Mouse (Mus musculus): ENCODE measurements around the gene Thada. TPM values are rescaled to one million over a fixed set of nuclear protein-coding genes. Genes with fewer than 3 reads are reported as not detected.

Gene Thada
- polyA plus RNA-seq, 2 experiments: 9.1 to 9.7 TPM

GRCm38 (mm10) chr17:84195003-84195395 is 271.0 kb downstream of the Thada start:
- ATAC-seq (ENCODE audit: low FRiP score, low read depth) (no peak), DNase-seq (ENCODE audit: low spot score) (no peak)
- Histone ChIP-seq H3K27me3 (ENCODE audit: control insufficient read depth, insufficient read depth, low read length) (no peaks in the 10 kb centered on the region), H3K9ac (ENCODE audit: low read depth, low read length, severe bottlenecking) (no peak overlapping the region), H3K36me3 (ENCODE audit: control insufficient read depth, insufficient read depth, low read length) (0 out of 2 replicates have a peak, but pooled peaks cover 11% of the 10 kb centered on the region), H3K4me1 (ENCODE audit: control insufficient read depth, insufficient read depth, low read length) (0 out of 2 replicates have a peak, but pooled peaks cover 10% of the 10 kb centered on the region), H3K4me2 (replicated peaks; ENCODE audit: low read depth, low read length, severe bottlenecking) (no peak overlapping the region), H3K4me3 (replicated peaks; ENCODE audit: low read length) (no peak overlapping the region), H3K9me3 (ENCODE audit: control insufficient read depth, low read length) (no peaks in the 10 kb centered on the region), H3K27ac (replicated peaks; ENCODE audit: low read depth, low read length) (no peak overlapping the region)
- 57% methylated on average over 4 of the region's 4 CpGs for WGBS
- TF ChIP-seq POLR2A (IDR thresholded peaks at IDR 0.05; ENCODE audit: borderline replicate concordance, extremely low read depth, insufficient read depth, insufficient read length): no peak

GRCm38 (mm10) chr17:84194282-84195002 is 271.6 kb downstream of the Thada start:
- no peaks in the 10 kb centered on the region for H3K27me3 ChIP-seq (ENCODE audit: control insufficient read depth, insufficient read depth, low read length)
- H3K36me3 ChIP-seq (ENCODE audit: control insufficient read depth, insufficient read depth, low read length): 0 out of 2 replicates have a peak, but pooled peaks cover 11% of the 10 kb centered on the region
- no peak overlapping the region for H3K9ac ChIP-seq (ENCODE audit: low read depth, low read length, severe bottlenecking)
- no peak overlapping the region; the same call in 1 of the 2 replicates for H3K27ac ChIP-seq (replicated peaks; ENCODE audit: low read depth, low read length)
- H3K4me2 ChIP-seq (replicated peaks; ENCODE audit: low read depth, low read length, severe bottlenecking): no peak overlapping the region
- 78% methylated on average over 4 of the region's 4 CpGs for WGBS
- H3K4me1 ChIP-seq (ENCODE audit: control insufficient read depth, insufficient read depth, low read length): peaks cover 14% of the 10 kb centered on the region
- no peak for TF ChIP-seq POLR2A (IDR thresholded peaks at IDR 0.05; ENCODE audit: borderline replicate concordance, extremely low read depth, insufficient read depth, insufficient read length)
- no peaks in the 10 kb centered on the region for H3K9me3 ChIP-seq (ENCODE audit: control insufficient read depth, low read length)
- DNase-seq (ENCODE audit: low spot score) (no peak), ATAC-seq (ENCODE audit: low FRiP score, low read depth) (no peak)
- no peak overlapping the region for H3K4me3 ChIP-seq (replicated peaks; ENCODE audit: low read length)

GRCm38 (mm10) chr17:84193411-84193810 is 272.6 kb downstream of the Thada start:
- 90% methylated on average over 9 of the region's 9 CpGs for WGBS
- no peak for TF ChIP-seq POLR2A (IDR thresholded peaks at IDR 0.05; ENCODE audit: borderline replicate concordance, extremely low read depth, insufficient read depth, insufficient read length)
- ATAC-seq (ENCODE audit: low FRiP score, low read depth) (no peak), DNase-seq (ENCODE audit: low spot score) (no peak)
- peaks cover 24% of the 10 kb centered on the region for H3K4me1 ChIP-seq (ENCODE audit: control insufficient read depth, insufficient read depth, low read length)
- H3K9me3 ChIP-seq (ENCODE audit: control insufficient read depth, low read length): no peaks in the 10 kb centered on the region
- no peak overlapping the region for H3K27ac ChIP-seq (replicated peaks; ENCODE audit: low read depth, low read length)
- 0 out of 2 replicates have a peak, but pooled peaks cover 11% of the 10 kb centered on the region for H3K36me3 ChIP-seq (ENCODE audit: control insufficient read depth, insufficient read depth, low read length)
- H3K4me3 ChIP-seq (replicated peaks; ENCODE audit: low read length): no peak overlapping the region
- H3K9ac ChIP-seq (ENCODE audit: low read depth, low read length, severe bottlenecking): no peak overlapping the region
- no peak overlapping the region for H3K4me2 ChIP-seq (replicated peaks; ENCODE audit: low read depth, low read length, severe bottlenecking)
- H3K27me3 ChIP-seq (ENCODE audit: control insufficient read depth, insufficient read depth, low read length): no peaks in the 10 kb centered on the region

GRCm38 (mm10) chr17:84191946-84192345 is 274.1 kb downstream of the Thada start:
- no peak for TF ChIP-seq POLR2A (IDR thresholded peaks at IDR 0.05; ENCODE audit: borderline replicate concordance, extremely low read depth, insufficient read depth, insufficient read length)
- Histone ChIP-seq H3K9me3 (ENCODE audit: control insufficient read depth, low read length) (no peaks in the 10 kb centered on the region), H3K4me2 (replicated peaks; ENCODE audit: low read depth, low read length, severe bottlenecking) (no peak overlapping the region), H3K36me3 (ENCODE audit: control insufficient read depth, insufficient read depth, low read length) (peaks cover 11% of the 10 kb centered on the region; the same call in 1 of the 2 replicates), H3K27me3 (ENCODE audit: control insufficient read depth, insufficient read depth, low read length) (no peaks in the 10 kb centered on the region), H3K9ac (ENCODE audit: low read depth, low read length, severe bottlenecking) (no peak overlapping the region), H3K4me1 (ENCODE audit: control insufficient read depth, insufficient read depth, low read length) (peaks cover 24% of the 10 kb centered on the region), H3K4me3 (replicated peaks; ENCODE audit: low read length) (no peak overlapping the region), H3K27ac (replicated peaks; ENCODE audit: low read depth, low read length) (no peak overlapping the region)
- WGBS: 84% methylated on average over 4 of the region's 4 CpGs
- DNase-seq (ENCODE audit: low spot score) (no peak), ATAC-seq (ENCODE audit: low FRiP score, low read depth) (no peak)

GRCm38 (mm10) chr17:84190885-84191284 is 275.1 kb downstream of the Thada start:
- Histone ChIP-seq H3K4me2 (replicated peaks; ENCODE audit: low read depth, low read length, severe bottlenecking) (no peak overlapping the region), H3K4me1 (ENCODE audit: control insufficient read depth, insufficient read depth, low read length) (peaks cover 24% of the 10 kb centered on the region), H3K4me3 (replicated peaks; ENCODE audit: low read length) (no peak overlapping the region), H3K27ac (replicated peaks; ENCODE audit: low read depth, low read length) (no peak overlapping the region), H3K36me3 (ENCODE audit: control insufficient read depth, insufficient read depth, low read length) (peaks cover 22% of the 10 kb centered on the region), H3K27me3 (ENCODE audit: control insufficient read depth, insufficient read depth, low read length) (no peaks in the 10 kb centered on the region), H3K9me3 (ENCODE audit: control insufficient read depth, low read length) (no peaks in the 10 kb centered on the region), H3K9ac (ENCODE audit: low read depth, low read length, severe bottlenecking) (no peak overlapping the region)
- peak; percentile 87 for DNase-seq (ENCODE audit: low spot score)
- WGBS: 21% methylated on average over 8 of the region's 8 CpGs
- TF ChIP-seq POLR2A (IDR thresholded peaks at IDR 0.05; ENCODE audit: borderline replicate concordance, extremely low read depth, insufficient read depth, insufficient read length): no peak
- no peak for ATAC-seq (ENCODE audit: low FRiP score, low read depth)
